In genomic region chr19:36119783-36120471, GRCm38 (mm10) we compare ENCODE assay signal across 16 mouse cellular contexts. TPM values are rescaled to one million over a fixed set of nuclear protein-coding genes. Genes with fewer than 3 reads are reported as not detected.
DNase-seq lines count a peak whose midpoint lies in the region; ATAC-seq and TF ChIP-seq lines count a peak whose summit lies in the region.
"Had no signal": no experiment of that assay in that cellular context is flagged by ENCODE, and none has a peak within 500 bp of the region (broad histone marks: within the 10 kb centered on the region; RNA-seq: fewer than 3 reads in every experiment).

TSS of gene Ankrd1 (minus strand) at chr19:36120099.

- H3K36me3 ChIP-seq in embryonic facial prominence, embryonic 14.5 days (ENCODE audit: control insufficient read depth, insufficient read depth, low read length): no peaks in the 10 kb centered on the region
- H3K36me3 ChIP-seq in embryonic facial prominence, embryonic 10.5 days (replicated peaks): no peaks in the 10 kb centered on the region
- H3K36me3 ChIP-seq in heart, embryonic 11.5 days (ENCODE audit: control insufficient read depth, insufficient read depth, low read length): no peaks in the 10 kb centered on the region
- no peaks in the 10 kb centered on the region for H3K36me3 ChIP-seq in limb, embryonic 15.5 days
- H3K36me3 ChIP-seq in forebrain, postnatal 0 days (ENCODE audit: insufficient read depth): no peaks in the 10 kb centered on the region
- H3K36me3 ChIP-seq: hindbrain, embryonic 13.5 days; liver, embryonic 13.5 days; midbrain, embryonic 12.5 days; neural tube, embryonic 12.5 days had no signal

- ATAC-seq in embryonic facial prominence, embryonic 14.5 days (ENCODE audit: low read depth): peak; percentile 79
- peak; percentile 82 for ATAC-seq in heart, embryonic 11.5 days (replicated peaks; ENCODE audit: insufficient number of reproducible peaks, low FRiP score, low TSS enrichment)
- ATAC-seq in limb, embryonic 15.5 days (ENCODE audit: insufficient number of reproducible peaks, low FRiP score, low TSS enrichment, low read depth): peak; percentile 44; the same call in 1 of the 2 replicates
- no peak for ATAC-seq in forebrain, postnatal 0 days
- ATAC-seq: forebrain, embryonic 14.5 days had no signal

- H3K4me1 ChIP-seq in embryonic facial prominence, embryonic 14.5 days (ENCODE audit: control insufficient read depth, insufficient read depth, low read length): no peaks in the 10 kb centered on the region
- H3K4me1 ChIP-seq in embryonic facial prominence, embryonic 10.5 days: no peaks in the 10 kb centered on the region
- peaks cover 7% of the 10 kb centered on the region; the same call in 1 of the 2 replicates for H3K4me1 ChIP-seq in embryonic fibroblast, embryonic 13.5 days (ENCODE audit: control insufficient read depth, insufficient read depth, low read length)
- peaks cover 6% of the 10 kb centered on the region; the same call in 1 of the 2 replicates for H3K4me1 ChIP-seq in heart, embryonic 11.5 days (ENCODE audit: control insufficient read depth, insufficient read depth, low read length)
- peaks cover 3% of the 10 kb centered on the region; the same call in 1 of the 2 replicates for H3K4me1 ChIP-seq in limb, embryonic 15.5 days
- no peaks in the 10 kb centered on the region for H3K4me1 ChIP-seq in forebrain, postnatal 0 days (ENCODE audit: insufficient read depth)
- H3K4me1 ChIP-seq: hindbrain, embryonic 13.5 days; liver, embryonic 13.5 days; midbrain, embryonic 12.5 days; neural tube, embryonic 12.5 days had no signal

- peaks cover 9% of the 10 kb centered on the region for H3K9me3 ChIP-seq in embryonic facial prominence, embryonic 14.5 days (ENCODE audit: control insufficient read depth, low read length)
- 0 out of 2 replicates have a peak, but pooled peaks cover 8% of the 10 kb centered on the region for H3K9me3 ChIP-seq in embryonic facial prominence, embryonic 10.5 days
- peaks cover 9% of the 10 kb centered on the region for H3K9me3 ChIP-seq in heart, embryonic 11.5 days (replicated peaks; ENCODE audit: control insufficient read depth, low read length)
- no peaks in the 10 kb centered on the region for H3K9me3 ChIP-seq in limb, embryonic 15.5 days
- no peaks in the 10 kb centered on the region for H3K9me3 ChIP-seq in forebrain, postnatal 0 days (ENCODE audit: low read length)
- H3K9me3 ChIP-seq: midbrain, embryonic 12.5 days; neural tube, embryonic 12.5 days had no signal

- H3K4me2 ChIP-seq in embryonic facial prominence, embryonic 14.5 days (ENCODE audit: low read depth, low read length): no peak within 1 kb of the TSS
- H3K4me2 ChIP-seq in heart, embryonic 11.5 days: peak within 1 kb of the TSS; percentile 64
- no peak within 1 kb of the TSS for H3K4me2 ChIP-seq in limb, embryonic 15.5 days
- H3K4me2 ChIP-seq in forebrain, postnatal 0 days (ENCODE audit: low read depth): no peak within 1 kb of the TSS
- H3K4me2 ChIP-seq: hindbrain, embryonic 13.5 days; liver, embryonic 13.5 days; midbrain, embryonic 12.5 days; neural tube, embryonic 12.5 days had no signal

- DNase-seq in embryonic facial prominence, embryonic 14.5 days (ENCODE audit: low spot score): peak; percentile 65
- no peak for DNase-seq in embryonic facial prominence, embryonic 10.5 days (ENCODE audit: low spot score)
- DNase-seq in thymus, postnatal 4 days: no peak
- no peak for DNase-seq in cerebellum, adult 11 months
- DNase-seq in forebrain, postnatal 0 days: no peak
- DNase-seq: adrenal gland, adult 8-10 months; kidney, postnatal 10 days; liver, embryonic 13.5 days had no signal

- no peak within 1 kb of the TSS for H3K27ac ChIP-seq in embryonic facial prominence, embryonic 14.5 days (replicated peaks; ENCODE audit: low read depth, low read length)
- no peak within 1 kb of the TSS for H3K27ac ChIP-seq in embryonic facial prominence, embryonic 10.5 days (replicated peaks)
- peak within 1 kb of the TSS; percentile 70 for H3K27ac ChIP-seq in embryonic fibroblast, embryonic 13.5 days (ENCODE audit: insufficient read depth, low read length)
- H3K27ac ChIP-seq in heart, embryonic 11.5 days (ENCODE audit: low read depth, low read length): peak within 1 kb of the TSS; percentile 97
- H3K27ac ChIP-seq in limb, embryonic 15.5 days: no peak within 1 kb of the TSS
- no peak within 1 kb of the TSS for H3K27ac ChIP-seq in forebrain, postnatal 0 days (ENCODE audit: low read depth, low read length)
- H3K27ac ChIP-seq: hindbrain, embryonic 13.5 days; left cerebral cortex, adult 2 months; liver, embryonic 13.5 days; midbrain, embryonic 12.5 days; neural tube, embryonic 12.5 days had no signal

- 72% methylated on average over 14 of the region's 14 CpGs for WGBS in embryonic facial prominence, embryonic 14.5 days
- WGBS in embryonic facial prominence, embryonic 10.5 days: 83% methylated on average over 14 of the region's 14 CpGs
- 22% methylated on average over 14 of the region's 14 CpGs for WGBS in heart, embryonic 11.5 days (ENCODE audit: insufficient replicate concordance)
- 69% methylated on average over 14 of the region's 14 CpGs for WGBS in limb, embryonic 15.5 days
- WGBS in forebrain, postnatal 0 days: 90% methylated on average over 14 of the region's 14 CpGs

- no peak within 1 kb of the TSS for H3K4me3 ChIP-seq in embryonic facial prominence, embryonic 14.5 days (ENCODE audit: low read depth, low read length)
- H3K4me3 ChIP-seq in embryonic facial prominence, embryonic 10.5 days: no peak within 1 kb of the TSS
- H3K4me3 ChIP-seq in embryonic fibroblast, embryonic 13.5 days (ENCODE audit: insufficient read depth, low read length): peak within 1 kb of the TSS; percentile 40
- peak within 1 kb of the TSS; percentile 56 for H3K4me3 ChIP-seq in heart, embryonic 11.5 days (ENCODE audit: low read depth, low read length)
- H3K4me3 ChIP-seq in limb, embryonic 15.5 days: no peak within 1 kb of the TSS
- H3K4me3 ChIP-seq in forebrain, postnatal 0 days (ENCODE audit: low read depth, low read length): no peak within 1 kb of the TSS
- H3K4me3 ChIP-seq: hindbrain, embryonic 13.5 days; left cerebral cortex, adult 2 months; liver, embryonic 13.5 days; midbrain, embryonic 12.5 days; neural tube, embryonic 12.5 days had no signal

- H3K9ac ChIP-seq in embryonic facial prominence, embryonic 14.5 days (ENCODE audit: low read depth, low read length): no peak within 1 kb of the TSS
- peak within 1 kb of the TSS; percentile 91 for H3K9ac ChIP-seq in heart, embryonic 11.5 days (ENCODE audit: low read depth, low read length)
- no peak within 1 kb of the TSS for H3K9ac ChIP-seq in limb, embryonic 15.5 days
- H3K9ac ChIP-seq in forebrain, postnatal 0 days: no peak within 1 kb of the TSS
- H3K9ac ChIP-seq: hindbrain, embryonic 13.5 days; liver, embryonic 13.5 days; midbrain, embryonic 12.5 days; neural tube, embryonic 12.5 days had no signal

- no peak for TF ChIP-seq CTCF in embryonic fibroblast, embryonic 13.5 days (IDR thresholded peaks at IDR 0.05; ENCODE audit: borderline replicate concordance, insufficient read depth, low read length)
- no peak for TF ChIP-seq CTCF in forebrain, postnatal 0 days (IDR thresholded peaks at IDR 0.05; ENCODE audit: low read depth)

- TF ChIP-seq POLR2A in embryonic fibroblast, embryonic 13.5 days (IDR thresholded peaks at IDR 0.05; ENCODE audit: low read depth, low read length): no peak

- H3K27me3 ChIP-seq in embryonic facial prominence, embryonic 14.5 days (replicated peaks; ENCODE audit: control insufficient read depth, insufficient read depth, low read length): no peaks in the 10 kb centered on the region
- no peaks in the 10 kb centered on the region for H3K27me3 ChIP-seq in embryonic facial prominence, embryonic 10.5 days (replicated peaks; ENCODE audit: low read depth, poor library complexity, severe bottlenecking)
- H3K27me3 ChIP-seq in heart, embryonic 11.5 days (ENCODE audit: control insufficient read depth, insufficient read depth, low read length): no peaks in the 10 kb centered on the region
- no peaks in the 10 kb centered on the region for H3K27me3 ChIP-seq in limb, embryonic 15.5 days
- no peaks in the 10 kb centered on the region for H3K27me3 ChIP-seq in forebrain, postnatal 0 days (ENCODE audit: insufficient read depth, low read length)
- H3K27me3 ChIP-seq: hindbrain, embryonic 13.5 days; liver, embryonic 13.5 days; midbrain, embryonic 12.5 days; neural tube, embryonic 12.5 days had no signal

RNA-seq across cellular contexts. Expression of gene Ankrd1, which starts in this region (rescaled TPM):
- 6.5 and 8.4 TPM in 2 replicates for polyA plus RNA-seq in embryonic facial prominence, embryonic 14.5 days (2014; fragmentation: Nextera tagmentation; extraction: Ambion mirVana)
- 0.31 and 1.4 TPM in 2 replicates for polyA plus RNA-seq in embryonic facial prominence, embryonic 10.5 days (2016; fragmentation: Nextera tagmentation; extraction: Ambion mirVana)
- 30.6 and 110 TPM in 2 replicates for polyA plus RNA-seq in embryonic fibroblast, embryonic 13.5 days (2011; ENCODE audit: insufficient read length, low read depth, missing spikeins)
- 450 and 606 TPM in 2 replicates for polyA plus RNA-seq in heart, embryonic 11.5 days (2014; fragmentation: Nextera tagmentation; extraction: Ambion mirVana)
- 3.4 and 5.1 TPM in 2 replicates for polyA plus RNA-seq in limb, embryonic 15.5 days (2015; fragmentation: Nextera tagmentation; extraction: Ambion mirVana)
- total RNA-seq in forebrain, postnatal 0 days (2014; rRNA removed): 0.08 and 0.29 TPM in 2 replicates
- polyA plus RNA-seq in forebrain, postnatal 0 days (2015; fragmentation: Nextera tagmentation; extraction: Ambion mirVana): 0.08 TPM in 1 of 2 replicates, not detected in the other
- total RNA-seq: adrenal gland, adult 8-10 months; left cerebral cortex, adult 2 months had no signal
- polyA plus RNA-seq: forebrain, embryonic 14.5 days had no signal

Comparison
In these comparisons a context has a peak if more than half of its experiments do, and no peak if none do; other contexts are left out.
1. H3K27ac ChIP-seq: peak in embryonic fibroblast, embryonic 13.5 days (single experiment) and heart, embryonic 11.5 days (single experiment); none in embryonic facial prominence, embryonic 14.5 days (single experiment), embryonic facial prominence, embryonic 10.5 days (single experiment), limb, embryonic 15.5 days (single experiment) and forebrain, postnatal 0 days (single experiment).
2. H3K4me3 ChIP-seq: peak in embryonic fibroblast, embryonic 13.5 days (single experiment) and heart, embryonic 11.5 days (single experiment); none in embryonic facial prominence, embryonic 14.5 days (single experiment), embryonic facial prominence, embryonic 10.5 days (single experiment), limb, embryonic 15.5 days (single experiment) and forebrain, postnatal 0 days (single experiment).